Mouse (Mus musculus): ENCODE data around the gene Celf2. TPM values are rescaled to one million over a fixed set of nuclear protein-coding genes. Genes with fewer than 3 reads are reported as not detected.

Celf2 gene
- total RNA-seq, 2 experiments from 2014 or later, result 53.5 to 58.8 TPM

DNA sequence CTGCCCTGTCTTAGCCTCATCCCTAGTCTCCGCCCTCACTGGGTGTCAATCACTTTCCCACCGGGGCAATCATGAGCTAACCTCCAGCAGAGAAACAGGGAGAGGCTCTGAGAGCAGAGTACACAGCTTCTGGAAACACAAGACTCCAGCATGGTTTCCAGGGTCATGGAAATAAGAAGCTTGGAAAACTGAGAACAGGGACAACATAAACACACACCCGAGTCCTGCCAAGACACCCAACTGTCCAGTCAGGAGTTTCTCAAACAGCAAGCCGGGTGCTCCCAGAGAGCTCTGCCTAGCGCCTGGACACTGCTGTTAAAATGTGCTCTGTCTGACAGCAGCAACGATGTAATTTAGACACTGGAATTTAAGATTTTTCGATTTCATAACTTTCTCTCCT, 599.4 kb downstream of the Celf2 start:
- DNase-seq, result peak; percentile 55

DNA sequence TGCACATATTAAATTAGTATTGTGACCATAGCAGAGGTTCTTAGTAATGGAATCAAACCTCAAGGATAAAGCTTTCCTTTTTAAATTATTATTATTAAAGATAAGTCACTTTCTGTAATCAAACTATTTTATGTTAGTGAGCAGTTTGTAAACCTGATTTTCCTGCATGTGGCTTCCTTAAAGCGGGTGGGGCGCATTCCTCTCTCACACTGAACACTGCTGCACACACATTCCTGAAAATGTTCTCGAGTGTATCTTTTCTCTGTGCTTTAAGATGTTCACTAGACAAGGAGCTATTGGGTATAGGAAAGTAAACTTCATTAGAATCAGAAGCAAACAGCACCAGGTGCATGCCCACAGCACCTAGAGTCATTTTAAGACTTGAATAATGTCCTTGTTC, 605.0 kb downstream of the Celf2 start:
- no peak for DNase-seq

DNA sequence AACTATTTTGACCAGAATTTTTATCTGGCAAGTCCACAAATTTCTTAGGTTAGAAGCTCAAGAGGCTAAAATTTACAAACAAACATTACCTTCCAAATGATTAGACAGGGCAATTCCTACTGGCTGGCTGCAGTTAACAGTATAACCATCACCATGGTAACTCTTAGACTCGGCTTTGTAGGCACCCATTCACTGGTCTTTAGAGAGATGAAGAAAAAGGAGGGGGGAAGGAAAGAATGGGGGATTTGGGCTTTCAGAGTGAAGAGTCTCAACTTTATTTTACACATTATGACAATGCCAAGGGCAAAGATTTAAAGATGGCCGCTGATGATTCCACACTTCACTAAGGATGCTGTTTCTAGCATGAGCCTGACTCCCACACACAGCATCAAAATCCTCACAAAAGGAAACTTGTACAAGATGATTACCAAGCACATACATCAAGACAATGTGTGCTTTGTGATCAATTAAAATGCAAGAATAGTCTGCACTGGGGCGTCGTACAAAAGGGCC, 606.1 kb downstream of the Celf2 start:
- no peak for DNase-seq

DNA sequence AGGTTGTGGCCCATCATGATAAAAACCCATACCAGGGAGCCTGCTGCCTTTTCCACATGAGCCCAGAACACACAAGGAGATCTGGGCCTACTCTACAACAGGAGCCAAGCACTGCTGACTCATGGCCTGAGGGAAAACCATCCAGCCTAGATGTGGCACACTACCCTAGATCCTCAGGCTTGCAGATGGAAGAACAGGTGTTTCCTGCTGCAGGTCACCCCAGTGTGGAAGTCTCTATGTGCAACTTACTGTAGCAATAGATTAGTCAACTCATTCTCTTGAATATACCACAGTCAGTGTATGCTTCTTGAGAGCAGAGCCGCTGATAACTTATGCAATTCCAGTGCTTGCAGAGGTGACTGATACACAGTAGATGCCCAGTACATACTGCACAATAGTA, 612.5 kb downstream of the Celf2 start:
- no peak for DNase-seq

DNA sequence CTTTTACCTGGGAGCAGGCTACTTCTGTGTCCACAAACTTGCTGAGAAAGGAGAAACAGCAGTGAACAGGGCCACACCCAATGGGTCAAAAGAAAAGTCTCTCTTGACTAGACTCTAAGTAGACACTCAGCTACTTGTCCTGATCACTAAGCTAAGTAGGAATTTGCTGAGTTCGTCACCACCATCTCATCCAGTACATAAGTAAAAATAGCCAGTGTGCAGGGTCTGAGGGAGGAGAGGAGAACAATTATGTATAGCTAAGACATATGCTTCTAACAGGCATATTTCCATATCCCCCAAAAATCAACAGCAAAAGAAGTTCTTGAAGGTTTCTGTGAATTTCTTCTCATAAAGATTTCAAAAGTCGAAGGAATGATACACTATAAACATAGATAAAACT, 615.8 kb downstream of the Celf2 start:
- DNase-seq, result no peak

DNA sequence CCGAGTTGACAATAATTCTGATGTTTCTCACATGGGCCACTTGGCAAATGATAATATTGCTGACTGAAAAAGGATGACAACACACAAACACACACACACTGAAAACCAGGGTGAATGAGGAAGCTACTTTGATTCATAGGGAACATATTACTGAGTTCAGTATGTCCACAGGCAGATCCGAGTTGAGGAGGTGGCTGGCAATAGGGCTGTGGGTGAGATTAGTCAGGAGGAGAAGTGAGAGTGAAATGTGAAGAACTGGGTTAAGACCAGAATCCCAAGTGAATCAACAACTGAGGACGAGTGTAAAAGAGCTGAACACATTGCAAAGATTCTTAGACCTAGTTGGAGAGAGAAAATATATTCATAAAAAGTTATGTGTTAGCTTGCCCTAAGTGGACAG, 616.3 kb downstream of the Celf2 start:
- DNase-seq, result no peak

DNA sequence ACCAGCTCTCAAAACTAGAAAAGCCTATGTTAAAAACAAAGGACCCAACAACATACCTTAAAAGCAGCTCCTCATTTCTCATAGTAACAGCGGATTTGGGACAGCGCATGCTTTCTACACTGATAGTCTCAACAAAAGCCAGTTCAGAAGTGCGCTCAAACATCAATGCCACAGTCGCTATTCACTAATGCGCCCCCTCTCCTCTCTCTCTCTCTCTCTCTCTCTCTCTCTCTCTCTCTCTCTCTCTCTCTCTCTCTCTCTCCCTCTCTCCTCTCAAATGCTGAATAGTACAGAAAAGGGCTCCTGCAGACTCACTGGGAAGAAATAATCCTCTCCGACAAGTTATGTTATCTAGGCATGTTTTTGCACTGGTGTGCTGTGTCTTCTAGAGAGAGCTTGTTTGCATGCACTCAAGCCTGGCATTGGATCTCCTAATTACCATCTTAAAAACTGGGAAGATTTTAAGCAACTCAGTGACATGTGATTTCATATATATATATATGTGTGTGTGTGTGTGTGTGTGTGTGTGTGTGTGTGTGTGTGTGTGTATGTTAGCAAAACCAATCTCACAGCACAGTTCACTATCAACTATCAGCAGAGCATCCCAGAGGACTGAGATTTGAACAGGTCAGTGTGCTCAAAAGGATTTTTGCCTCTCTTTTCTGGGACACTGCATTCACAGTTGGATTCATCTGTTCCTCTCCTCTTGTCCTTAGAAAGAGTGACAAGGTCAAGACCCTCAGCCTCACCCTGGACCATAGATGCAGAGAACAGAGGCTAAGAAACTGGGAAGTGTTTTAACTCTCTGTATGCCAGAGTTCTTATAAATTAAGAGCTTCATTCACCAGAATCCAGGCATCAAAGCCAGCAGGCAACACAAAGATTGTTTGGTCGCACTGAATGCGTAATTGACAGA, 624.3 kb downstream of the Celf2 start:
- no peak for DNase-seq

DNA sequence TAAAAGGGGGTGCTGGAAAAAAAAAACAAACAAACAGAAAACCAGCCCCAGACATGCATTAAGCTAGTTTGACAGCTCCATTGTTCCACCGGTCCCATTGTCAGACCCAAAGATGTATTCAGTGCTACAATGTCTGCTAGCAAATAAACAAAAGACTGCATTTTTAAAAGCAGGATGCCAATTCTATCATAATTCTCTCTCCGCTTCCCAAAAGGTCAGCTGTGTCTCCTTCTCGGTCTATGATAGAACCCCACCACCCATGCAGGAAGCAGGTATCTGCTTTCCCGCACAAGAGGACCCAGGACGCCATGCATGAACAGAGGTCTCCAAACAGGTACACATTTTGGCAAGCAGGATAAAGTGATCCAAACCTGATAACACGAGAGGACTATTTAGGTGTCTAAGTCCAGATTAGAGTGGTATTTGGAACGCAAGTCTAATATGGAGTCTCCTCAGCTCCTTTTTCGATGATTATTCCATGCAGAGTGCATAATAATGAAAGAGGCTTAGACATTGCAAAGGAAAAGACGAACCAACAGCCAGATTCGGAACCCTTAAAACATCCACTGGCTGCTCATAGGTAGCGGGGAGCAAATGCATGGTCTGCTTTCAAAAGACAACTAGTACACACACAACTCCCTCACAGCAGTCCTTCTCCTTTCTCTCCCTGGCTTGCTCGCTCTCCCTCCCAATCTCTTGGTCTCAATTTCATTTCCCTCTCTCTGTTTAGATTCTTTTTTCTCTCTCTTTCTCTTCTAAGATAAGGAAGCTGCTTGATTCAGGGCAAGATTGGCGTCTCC, 625.2 kb downstream of the Celf2 start:
- DNase-seq, result no peak

DNA sequence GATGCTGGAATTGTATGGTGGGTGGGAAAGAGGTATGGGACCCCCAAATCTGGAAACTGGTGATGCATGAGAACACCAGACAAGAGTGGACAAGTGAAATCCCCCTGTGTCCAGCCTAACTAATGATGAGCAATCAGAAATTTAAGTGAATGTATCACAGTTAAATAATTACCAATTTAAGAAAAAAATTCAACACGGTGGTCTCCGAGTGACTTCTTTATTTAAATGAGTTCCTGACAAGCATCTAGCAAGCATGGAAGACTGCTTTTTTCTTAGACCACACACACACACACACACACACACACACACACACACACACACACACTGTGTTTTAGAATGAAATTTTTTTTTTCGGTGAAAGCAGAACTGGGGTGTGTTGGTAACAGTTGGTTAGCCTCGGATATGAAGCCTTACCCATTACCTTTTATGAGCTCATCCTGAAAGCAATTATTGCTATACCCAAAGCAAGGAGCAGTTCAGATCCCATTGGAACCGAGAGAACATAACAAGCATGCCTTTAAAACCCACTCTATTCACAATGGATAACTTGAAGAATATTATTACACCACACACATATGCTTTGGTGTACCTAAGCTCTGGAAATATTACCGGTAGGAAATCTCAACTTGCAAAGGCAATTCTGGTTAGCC, 627.0 kb downstream of the Celf2 start:
- no peak for DNase-seq

DNA sequence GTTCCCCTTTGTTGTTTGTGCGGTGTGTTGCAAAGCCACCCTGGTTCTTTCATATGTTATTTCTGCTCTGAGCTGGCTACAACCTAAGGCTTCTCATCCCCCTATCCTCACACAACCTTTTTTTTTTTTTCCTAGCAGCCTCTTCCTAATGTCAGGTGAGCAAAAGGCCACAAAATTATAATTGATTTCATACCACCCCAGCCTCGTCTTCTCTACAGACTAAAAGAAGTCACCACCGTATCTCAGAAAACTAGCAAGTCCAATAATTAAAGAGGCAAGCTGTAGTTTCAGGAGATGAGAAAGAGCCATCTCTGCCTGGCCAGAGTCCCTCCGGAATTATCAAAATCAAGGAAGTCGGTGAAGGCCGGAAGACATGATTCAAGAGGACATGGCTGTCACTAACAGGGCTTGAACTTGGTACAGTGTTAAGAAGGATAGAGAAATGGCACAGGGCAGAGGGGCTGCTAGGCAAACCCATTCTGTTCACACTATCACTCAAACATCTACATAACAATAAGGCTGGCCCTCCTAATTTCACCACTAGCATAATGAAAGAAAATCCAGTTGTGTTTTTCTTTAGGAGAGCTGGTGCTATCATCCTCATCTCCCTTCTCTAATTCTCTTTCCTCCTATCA, 628.3 kb downstream of the Celf2 start:
- DNase-seq, result no peak

DNA sequence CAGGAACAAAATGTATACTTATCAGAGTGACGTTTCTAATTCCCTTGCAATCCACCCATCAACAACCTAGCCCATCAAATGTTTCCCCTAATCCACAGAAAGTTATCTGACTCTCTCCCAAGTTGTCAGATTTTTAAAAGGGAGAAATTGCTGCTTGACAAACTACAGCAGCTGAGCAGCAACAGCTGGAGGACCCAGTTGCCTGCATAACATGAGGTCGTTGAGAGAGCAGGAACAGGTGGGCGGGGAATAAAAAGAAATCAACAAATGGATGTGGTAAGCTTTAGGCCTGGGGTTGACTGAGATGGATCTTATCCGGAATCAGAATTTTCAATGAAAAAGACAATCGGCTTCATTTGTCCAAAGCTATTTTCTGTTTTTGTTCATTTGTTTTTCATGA, 632.3 kb downstream of the Celf2 start:
- DNase-seq, result no peak

DNA sequence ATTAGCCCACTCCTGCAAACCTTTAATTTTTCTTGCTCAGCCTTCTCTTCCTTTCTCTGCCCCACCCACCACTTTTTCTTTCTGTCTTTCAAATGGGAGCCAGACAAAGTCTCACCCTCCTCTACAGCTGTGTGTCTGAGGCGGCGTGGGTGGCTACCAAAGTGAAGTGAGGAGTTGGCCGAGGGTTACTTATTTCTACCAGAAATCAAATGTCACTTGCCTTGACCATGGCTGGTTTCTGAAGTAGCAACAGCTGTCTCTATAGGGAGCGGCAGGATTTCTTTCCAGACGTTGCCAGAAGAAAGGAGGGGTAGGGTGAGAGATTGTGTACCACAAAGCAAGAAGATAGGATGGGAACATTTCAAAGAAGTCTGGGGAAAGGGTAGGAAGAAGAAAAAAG, 632.8 kb downstream of the Celf2 start:
- no peak for DNase-seq

DNA sequence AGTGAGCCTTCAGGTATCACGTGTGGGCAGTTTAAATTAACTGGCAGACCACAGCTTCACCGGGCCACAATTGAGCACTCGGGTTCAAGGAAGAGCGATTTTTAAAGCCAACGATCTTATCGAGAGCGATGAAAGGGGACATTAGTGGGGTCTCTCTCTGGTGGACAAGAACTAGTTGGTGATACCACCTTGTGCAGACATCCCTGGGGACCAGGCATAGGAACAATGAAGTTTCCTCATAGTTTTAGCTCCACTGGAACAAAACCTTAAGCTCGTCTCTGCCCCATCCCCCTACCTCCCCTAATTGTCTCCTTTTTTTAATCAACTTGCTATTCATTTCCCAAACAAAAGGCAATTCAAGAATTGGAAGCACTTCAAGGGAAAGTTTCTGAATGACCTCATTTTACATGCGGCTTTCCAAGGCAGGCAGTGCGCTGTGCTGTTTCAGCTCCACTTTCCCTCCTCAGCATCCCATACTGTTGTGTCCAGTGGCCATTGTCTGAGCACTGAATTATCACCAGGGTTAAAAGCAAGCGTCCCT, 634.2 kb downstream of the Celf2 start:
- no peak for DNase-seq

DNA sequence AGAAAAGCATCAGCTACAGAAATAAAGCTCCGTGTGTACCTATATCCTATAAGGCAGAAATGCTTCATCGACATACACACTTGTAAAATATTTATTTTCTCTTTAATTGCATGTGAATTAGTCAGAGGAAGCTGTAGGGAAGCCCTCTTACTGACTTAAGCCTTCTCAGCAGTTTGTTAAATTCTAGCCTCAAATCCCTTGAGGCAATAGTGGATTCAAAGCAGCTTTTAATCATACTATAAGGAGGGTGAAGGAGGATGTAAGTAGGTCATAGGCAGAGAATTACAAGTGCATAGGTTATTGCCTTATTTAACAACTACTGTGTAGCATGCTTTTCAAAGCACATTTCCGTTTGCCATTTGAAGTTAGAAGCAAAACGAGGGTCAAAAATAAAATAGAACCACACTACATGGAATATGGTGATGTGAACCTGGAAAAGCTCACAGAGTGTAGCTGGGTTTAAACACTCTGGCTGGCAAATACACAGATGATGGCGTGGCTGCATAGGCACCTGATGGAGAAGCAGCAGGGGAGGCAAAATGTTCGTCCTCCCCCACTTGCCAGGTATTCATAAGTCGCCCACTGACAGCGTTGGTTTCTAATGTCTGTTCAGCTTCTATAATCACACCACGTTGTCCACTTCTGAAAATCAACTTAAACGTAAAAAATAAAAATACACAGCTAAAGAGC, 635.0 kb downstream of the Celf2 start:
- no peak for DNase-seq

DNA sequence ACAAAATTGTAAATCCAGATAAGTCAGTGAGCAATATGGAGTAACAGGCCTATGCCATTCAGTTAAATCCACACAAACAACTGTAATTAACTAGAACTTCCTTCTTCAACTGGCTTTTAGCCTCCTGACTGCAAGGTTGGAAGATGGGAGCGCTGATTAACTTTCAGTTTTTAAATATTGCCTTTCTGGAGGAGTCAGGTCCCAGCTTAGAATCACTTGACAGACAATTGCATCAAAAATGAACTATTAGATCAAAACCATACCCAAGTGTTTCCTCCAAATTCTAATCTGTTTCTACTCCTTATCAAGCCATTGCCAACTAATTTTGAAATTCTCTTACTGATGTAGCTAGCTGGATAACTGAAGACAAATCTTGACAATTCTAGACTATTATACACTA, 635.7 kb downstream of the Celf2 start:
- no peak for DNase-seq

DNA sequence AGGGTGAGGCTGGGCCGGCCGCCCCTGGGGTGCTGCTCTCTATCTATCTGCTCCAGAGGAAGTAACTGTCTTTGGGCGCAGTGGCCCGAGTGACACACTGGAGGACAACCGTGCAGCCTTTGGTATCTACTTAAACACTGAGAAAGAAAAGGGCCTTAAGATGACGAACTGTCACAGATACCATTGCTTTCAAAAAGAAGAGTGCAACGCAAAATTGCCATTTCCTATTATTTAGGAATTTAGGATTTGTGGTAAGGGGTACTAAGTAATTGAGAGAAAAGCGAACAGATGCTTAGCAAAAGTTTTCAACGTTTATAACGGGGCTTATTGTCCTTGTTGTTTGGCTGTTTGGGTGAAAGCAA, 636.5 kb downstream of the Celf2 start:
- no peak for DNase-seq

DNA sequence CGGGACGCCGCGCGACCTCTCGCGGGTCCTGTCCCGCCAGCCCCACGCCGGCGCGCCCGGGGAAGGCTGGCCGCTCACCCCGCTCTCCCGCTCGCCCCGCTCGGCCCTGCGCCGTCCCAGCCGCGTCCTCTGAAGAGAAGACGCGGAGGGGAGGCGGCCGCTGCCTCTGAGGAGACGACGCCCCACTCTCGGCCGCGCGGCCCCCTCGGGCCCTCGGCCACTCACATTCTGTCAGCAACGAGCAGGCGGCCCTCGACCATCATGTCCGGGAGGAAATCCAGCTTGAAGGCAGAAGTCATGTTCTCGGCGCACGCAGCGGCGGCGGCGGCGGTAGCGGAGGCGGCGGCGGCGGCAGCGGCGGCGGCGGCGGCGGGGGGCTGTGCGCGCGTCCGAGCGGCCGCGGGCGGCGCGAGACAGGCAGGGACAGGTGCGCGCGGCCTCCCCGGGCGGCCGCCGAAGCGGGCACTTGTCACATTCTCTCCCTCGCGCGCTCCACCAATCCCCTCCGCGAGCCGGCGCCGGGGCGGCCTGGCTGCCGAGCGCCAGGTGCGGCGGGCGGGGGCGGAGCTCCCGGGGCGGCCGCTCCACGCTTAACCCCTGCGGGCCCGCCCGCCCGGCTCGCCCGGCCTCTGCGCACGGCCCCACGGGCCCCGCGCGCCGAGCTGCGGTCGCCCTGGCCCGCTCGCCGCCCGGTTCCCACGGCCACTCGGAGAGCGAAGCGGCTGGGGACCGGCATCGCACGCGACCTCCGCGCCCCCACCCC, 637.1 kb downstream of the Celf2 start:
- peak; percentile 85 for DNase-seq

DNA sequence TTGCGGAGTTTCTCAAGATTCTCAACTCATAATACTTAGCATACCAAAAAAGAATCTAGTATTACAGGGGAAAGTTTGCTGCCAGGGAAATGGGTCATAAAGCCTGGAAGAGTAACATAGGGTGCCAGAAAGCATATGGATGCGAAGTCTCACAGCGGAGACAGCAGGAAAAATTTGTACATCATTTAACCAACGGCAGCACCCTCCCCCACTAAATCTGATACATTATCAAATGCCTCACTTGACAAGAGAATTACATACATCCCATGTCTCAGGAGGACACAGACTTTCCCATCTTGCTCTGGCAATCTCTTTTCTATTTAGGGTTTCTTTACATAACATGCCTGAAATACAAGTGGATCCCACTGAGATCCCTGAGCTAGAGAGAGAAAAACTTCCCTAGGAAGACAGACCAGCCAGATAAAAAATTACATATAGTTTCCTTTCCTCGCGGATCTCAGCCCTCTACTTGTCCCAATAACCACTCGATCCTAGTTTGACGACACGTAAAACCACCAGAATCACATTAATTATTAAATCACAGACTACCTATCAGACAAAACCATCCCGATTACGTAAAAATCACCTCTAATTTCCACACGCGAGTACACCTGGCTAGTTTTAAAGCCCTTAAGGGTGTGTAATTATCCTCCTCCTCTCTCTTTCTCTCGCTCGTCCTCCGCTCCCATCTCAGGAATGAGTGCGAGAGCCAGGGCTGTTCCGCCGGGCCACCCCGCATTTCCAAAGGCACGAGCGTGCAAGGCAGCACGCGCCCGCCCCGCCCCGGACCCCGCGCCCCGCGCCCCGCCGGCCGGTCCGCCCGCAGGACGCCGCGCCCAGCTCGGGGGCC, 637.9 kb downstream of the Celf2 start:
- no peak for DNase-seq

DNA sequence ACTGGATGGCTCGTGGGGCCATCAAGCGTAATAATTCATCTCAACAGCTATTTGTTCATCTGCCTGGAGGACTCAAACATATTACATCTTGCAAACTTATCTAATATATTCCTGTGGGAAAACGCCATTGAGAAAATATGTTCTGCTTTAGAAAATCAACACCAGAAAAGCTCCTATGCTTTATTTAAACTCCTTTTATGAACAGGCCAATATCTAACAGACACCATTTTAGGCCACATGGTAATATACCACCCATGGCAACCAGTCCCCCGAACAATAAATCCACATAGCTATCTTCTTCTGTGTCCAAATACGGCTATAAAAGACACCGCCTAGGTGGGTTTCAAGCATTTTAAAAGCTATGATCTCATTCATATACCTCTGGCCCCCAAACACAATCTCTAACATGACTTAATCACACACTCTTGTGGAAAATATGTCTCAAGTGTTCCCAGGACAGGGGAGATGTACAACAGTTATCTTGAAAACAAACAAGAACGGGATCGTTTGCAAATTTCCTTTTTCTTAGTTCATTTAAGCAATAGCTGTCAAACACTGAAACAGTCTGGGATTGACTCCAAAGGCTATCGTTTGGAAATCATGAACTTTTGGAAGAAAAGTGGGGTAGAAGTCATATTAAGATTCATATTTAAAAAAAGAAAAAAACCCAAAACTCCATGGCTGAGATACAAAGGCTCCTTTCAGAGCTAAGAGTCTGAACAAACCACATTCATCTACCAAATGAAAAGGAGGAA, 639.2 kb downstream of the Celf2 start:
- DNase-seq, result no peak

Data from gastrocnemius, postnatal 25 days (tissue).